Mouse (Mus musculus): Measurements from ENCODE around the gene Klhdc3.

Klhdc3 gene

DNA sequence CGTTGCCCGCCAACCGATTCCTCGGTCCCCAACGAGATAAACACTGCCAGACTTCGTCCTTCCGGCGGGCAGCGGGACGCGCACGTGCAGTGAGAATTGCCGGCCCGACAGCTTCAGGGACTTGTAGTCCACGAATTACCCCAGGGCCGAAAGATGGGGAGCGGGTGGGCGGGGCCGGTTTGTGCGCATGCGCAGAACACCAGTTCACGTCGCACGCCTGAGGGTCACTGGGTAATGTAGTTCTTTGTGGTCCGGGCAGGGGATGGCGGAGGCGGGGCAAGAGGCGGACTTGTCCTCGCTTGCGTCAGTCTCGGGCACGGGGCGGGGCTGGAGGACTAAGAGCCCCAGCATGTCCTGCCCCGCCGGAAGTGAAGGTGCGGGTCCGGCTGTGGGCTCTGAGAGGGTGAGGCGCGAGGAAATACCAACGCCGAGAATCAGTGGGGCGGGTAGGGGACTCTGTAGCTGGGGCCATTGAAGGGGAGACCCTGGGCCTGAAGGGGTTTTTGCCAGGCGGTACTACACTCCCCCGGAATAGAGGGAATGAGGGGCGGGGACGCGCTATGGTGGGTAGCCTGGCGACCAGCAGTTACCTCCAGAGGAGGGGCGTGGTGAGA, at the start of gene Klhdc3:
Gene Klhdc3 (minus strand): TSS at position 155 of the 614 bp plus-strand sequence.
- peak; percentile 98 for DNase-seq (ENCODE audit: low read depth)

DNA sequence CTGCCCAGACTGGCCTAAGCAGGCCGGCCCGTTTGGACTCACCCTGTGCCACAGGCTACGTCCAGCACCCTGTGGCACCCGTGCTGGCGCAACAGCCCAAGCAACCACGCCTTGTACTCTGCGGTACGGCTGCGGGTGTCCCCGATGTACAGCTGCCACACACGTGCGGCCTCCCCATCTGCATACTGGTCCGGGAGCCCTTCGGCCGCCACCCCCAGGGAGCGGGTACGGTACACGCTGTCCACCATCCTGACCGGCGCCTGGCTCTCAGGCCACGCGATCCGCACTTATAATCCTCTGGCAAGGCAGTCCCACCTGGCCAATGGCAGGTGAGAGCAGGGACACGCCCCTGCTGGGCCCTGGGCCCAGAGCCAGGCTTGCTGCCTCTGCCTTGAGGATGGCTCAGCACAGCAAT, 48.2 kb upstream of the Klhdc3 start, which contains the start of gene Gnmt:
Gene Gnmt (minus strand): TSS at position 265 of the 415 bp plus-strand sequence.
- DNase-seq (ENCODE audit: low read depth): no peak

- DNase-seq (ENCODE audit: low read depth): no peak
Measured at GRCm38 (mm10) chr17:46728496-46728895, 47.8 kb upstream of the Klhdc3 start.

- no peak for DNase-seq (ENCODE audit: low read depth)
Measured at GRCm38 (mm10) chr17:46728021-46728420, 47.3 kb upstream of the Klhdc3 start.

GRCm38 (mm10) chr17:46727271-46727670, 46.6 kb upstream of the Klhdc3 start:
- no peak for DNase-seq (ENCODE audit: low read depth)

DNA sequence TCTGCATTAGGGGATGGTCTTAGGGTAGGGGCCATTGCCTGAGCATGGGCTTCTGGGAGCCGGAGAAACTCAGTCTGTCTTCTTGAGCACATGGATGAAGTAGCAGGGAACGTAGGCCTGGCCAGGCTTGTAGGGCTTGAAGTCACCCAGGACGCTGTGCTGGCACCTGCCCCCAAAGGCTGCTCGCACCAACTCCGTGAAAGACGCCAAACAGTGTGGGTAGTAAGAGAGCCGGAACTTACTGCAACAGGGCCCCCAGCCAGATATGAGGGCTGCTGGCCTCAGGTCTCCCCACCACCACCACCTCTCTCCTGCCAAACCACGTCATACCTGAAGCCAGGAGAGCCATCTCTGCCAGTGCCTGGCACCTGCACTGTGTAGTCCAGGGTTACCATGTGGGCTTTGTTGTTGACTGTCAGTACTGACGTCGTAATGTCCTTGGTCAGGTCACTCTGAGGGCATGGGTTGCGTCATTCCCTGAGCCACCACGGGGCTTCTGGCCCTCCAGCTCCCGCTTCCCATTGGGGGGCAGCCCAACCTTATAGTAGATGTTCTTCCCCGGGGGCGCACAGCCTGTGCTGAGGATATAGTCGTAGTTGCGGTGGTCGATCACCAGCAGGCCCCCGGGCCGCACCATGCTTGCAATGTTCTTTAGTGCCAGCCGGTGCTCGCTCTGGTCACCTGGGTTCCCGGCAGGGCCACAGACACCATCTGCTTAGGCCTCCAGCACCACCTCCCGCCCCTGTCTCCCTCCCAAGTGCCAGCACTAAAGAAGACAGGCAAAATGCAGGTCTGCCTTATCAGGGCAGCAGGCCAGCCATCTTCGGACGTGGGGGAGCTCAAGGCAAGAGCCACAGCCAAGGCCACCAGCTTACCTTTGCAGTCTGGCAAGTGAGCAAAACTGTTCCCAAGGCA, 45.3 kb upstream of the Klhdc3 start:
- no peak for DNase-seq (ENCODE audit: low read depth)

GRCm38 (mm10) chr17:46725273-46725672, 44.6 kb upstream of the Klhdc3 start:
- DNase-seq (ENCODE audit: low read depth): no peak

GRCm38 (mm10) chr17:46724477-46725084, 43.9 kb upstream of the Klhdc3 start:
- DNase-seq (ENCODE audit: low read depth): no peak

- no peak for DNase-seq (ENCODE audit: low read depth)
Measured at GRCm38 (mm10) chr17:46721077-46721476, 40.4 kb upstream of the Klhdc3 start.

DNA sequence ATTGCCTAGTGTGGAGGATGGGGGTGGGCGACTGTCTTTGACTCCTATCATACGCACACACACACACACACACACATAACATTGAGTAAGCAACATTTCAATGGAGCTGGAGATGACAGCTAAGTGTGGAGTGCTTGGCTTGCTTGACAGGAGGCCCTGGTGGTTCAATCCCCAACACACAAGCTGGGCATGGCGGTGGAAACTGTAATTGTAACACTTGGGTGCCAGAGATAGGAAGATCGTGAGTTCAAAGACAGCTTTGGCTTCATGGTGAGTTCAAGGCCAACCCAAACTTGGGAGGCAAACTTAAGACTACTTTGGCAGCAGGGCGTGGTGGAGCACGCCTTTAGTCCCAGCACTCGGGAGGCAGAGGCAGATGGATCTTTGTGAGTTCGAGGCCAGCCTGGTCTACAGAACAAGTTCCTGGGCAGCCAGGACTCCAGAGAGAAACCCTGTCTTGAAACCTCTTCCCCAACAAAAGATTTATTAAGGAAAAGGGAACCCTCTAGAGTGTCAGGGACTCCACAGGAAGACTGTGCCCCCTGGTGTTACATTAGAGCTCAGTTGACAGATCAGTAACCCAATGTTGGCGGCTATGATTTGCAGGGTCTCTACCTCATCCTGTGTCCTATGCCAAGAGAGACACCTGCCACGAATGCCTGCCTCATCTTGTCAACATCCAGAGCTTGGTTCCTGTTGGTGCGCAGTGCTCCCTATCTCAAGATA, 34.2 kb upstream of the Klhdc3 start:
- no peak for DNase-seq (ENCODE audit: low read depth)

GRCm38 (mm10) chr17:46713849-46714248, 33.1 kb upstream of the Klhdc3 start:
- DNase-seq (ENCODE audit: low read depth): no peak

DNA sequence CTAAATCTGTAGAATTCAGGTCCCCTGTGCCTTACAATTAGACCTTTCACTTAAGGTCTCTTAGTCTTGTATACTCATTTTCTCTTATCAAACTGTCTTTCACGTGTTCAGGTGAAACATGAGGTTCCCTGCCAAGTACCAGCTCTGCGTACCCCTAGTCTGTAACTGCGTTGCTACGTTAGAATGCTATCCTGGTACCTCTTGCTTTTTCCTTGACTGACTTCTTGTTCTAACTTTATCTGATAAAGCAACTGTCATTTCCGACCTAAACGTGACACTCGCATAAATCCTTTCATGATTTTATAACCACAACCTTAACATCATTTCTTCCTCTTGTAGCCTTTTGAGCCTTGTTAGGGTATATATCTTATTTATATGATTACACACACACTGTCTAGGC, 31.7 kb upstream of the Klhdc3 start:
- DNase-seq (ENCODE audit: low read depth): no peak

GRCm38 (mm10) chr17:46711612-46712271, 31.0 kb upstream of the Klhdc3 start:
- no peak for DNase-seq (ENCODE audit: low read depth)

DNA sequence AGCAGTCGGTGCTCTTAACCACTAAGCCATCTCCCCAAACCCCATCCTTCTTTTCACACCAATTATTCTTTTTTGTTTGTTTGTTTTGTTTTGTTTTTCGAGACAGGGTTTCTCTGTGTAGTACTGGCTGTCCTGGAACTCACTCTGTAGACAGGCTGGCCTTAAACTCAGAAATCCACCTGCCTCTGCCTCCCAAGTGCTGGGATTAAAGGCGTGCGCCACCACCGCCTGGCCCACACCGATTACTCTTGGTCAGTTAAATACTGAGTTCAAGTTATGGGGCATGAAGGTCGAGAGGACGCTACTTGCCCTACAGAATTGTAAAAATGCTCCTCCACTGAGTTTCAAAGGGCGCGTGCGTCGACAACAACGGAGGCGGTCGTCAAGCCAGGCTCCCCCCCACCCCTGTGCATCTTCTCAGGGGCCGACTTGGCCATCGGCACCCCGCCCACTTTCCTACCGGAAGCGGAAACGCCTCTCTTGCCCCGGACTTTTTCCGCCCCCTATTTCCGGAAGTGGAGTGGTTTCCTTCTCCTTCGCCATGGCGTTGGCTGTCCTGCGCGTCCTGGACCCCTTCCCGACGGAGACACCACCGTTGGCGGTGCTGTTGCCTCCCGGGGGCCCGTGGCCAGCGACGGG, 30.4 kb upstream of the Klhdc3 start, which contains the start of gene Pex6:
Gene Pex6 (plus strand): TSS at position 505 of the 639 bp plus-strand sequence.
- DNase-seq (ENCODE audit: low read depth): peak; percentile 92

- no peak for DNase-seq (ENCODE audit: low read depth)
Measured at GRCm38 (mm10) chr17:46706375-46707089, 25.8 kb upstream of the Klhdc3 start.

DNA sequence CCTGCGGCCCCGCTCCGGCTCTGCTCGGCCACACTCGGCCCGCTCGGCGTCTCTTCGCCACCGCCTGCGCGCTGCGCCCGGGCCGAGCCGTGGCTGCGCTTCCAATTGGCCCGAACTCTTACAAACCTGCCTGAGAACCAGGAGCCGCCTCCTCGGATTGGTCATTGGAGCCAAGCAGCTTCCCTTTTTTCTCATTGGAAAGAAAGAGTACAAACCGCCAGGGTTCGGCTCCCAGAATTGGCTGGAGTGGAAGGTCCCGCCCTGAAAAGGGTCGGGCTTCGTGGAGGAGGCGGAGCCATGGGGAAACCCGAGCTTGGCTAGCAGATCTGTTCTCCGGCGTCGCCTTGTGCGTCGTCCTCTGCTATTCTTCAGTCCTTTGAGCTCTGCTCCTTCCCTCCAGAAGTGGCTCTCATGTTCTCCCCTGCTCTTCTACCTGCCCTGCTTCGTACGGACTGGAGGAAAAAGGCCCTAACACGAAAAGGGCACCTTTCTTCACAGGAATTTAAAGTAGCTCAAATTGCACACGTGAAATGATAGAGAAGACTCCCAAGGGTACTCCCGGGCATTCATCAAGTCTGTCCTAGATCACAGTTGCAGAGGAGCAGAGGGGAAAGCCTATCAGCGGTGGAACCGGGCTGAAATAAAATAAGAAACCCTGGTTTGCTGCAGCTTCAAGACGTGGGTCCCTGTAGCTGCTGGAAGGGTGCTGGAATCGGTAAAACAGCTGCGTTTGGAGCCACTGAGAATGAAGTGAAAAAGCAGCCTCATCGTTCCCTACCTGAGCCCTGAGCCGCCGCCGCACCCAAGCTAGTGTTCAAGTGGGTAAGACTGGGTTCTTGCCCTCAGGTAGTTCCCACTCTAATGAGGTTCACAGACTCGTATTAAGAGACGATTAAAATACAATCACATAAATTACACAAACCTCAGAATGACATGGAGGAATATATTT, 24.4 kb upstream of the Klhdc3 start, which contains the start of gene Ppp2r5d:
Gene Ppp2r5d (minus strand): TSS at position 225 of the 949 bp plus-strand sequence.
- DNase-seq (ENCODE audit: low read depth): peak; percentile 99

DNA sequence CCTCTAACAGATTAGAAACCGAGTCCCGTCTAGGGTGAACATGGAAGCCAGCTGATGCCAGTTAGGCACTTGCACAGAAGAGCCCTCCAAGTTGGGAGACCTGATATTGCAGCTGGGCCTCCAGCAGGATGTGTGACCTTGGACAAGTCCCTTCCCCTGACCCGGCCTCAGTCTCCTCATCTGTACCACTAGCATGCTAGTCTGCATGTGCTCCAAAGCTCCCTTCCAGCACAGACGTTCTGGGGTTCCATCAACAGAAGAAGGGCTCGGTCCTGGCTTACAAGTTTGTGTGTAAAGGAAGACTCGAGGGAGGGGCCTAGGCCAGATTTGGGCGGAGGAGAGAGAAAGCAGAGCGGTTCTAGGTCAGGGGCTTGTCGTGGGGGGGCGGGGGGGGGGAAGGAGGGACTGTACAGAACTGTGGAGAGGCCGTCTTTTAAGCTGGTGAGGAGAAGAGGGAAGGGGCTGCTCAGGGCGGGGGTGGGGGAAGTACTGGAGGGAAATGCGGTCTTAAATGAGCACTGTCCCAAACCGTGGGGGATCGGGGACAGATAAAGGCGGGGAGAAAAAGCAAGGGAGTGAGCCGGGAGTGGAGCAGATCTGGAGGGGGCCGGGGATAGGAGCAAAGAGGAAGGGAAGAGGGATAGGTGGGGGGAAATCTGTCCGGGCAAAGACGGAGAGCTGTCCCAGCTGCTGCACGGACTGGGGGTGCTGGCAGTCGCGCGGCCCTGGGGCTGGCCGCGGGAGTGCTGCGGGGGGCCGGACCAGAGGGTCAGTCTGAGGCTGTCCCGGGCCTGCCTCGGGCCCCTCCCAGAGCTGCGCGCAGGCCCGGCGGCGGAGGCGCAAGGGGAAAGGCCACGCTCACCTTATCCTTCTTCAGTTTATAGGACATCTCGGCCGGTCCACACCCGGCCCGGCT, 23.5 kb upstream of the Klhdc3 start:
- DNase-seq (ENCODE audit: low read depth): no peak

- no peak for DNase-seq (ENCODE audit: low read depth)
Measured at GRCm38 (mm10) chr17:46702506-46702905, 21.8 kb upstream of the Klhdc3 start.

Data from c-Kit-positive CD71-positive TER-119-negative erythroid progenitor cells, embryonic 14.5 days (primary cell).